Mouse (Mus musculus): ENCODE data around the gene Tbc1d9b.

GRCm38 (mm10) chr11:50212848-50213758, 81.9 kb downstream of the Tbc1d9b start:
- TF ChIP-seq CTCF (IDR thresholded peaks at IDR 0.05; ENCODE audit: borderline replicate concordance, insufficient read depth, low read length): no peak
- no peak for TF ChIP-seq POLR2A (IDR thresholded peaks at IDR 0.05; ENCODE audit: low read depth, low read length)

All from embryonic fibroblast, embryonic 13.5 days (primary cell).